In the genomic region with DNA sequence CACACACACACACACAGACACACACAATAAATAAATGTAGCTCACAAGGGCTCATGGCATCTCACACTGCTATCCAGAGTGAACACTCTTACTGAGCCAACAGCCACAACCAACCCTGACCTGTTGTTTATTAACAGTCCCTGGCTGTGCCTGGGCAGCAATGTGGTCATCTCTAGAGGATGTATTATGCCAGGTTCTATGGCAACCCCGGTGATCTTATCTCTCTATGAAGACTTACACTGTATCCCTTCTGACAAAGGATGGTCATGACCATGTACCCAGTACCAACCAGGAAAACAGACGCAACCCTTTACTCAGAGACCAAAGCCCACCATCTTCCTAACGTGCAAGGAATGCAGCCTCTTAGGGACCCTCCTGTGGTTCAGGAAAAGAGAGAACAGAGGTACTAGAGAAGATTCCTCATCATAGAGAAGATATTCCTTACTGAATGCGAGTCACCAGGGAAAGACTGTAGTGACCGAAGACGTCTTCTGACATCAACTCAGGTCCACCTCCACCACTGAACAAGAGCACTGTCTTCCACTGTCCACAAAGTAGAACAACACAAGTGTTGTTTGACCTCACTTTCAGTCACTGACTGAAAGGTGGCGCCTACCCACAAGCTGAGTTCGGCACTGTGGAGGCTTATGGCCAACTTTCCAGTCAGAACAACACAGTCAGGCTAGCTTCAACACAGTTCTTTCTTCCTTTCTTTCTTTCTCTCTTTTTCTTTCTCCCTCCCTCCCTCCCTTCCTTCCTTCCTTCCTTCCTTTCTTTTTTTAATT, we compare ENCODE assay signal across 20 mouse cellular contexts. TPM values are rescaled to one million over a fixed set of nuclear protein-coding genes. Genes with fewer than 3 reads are reported as not detected.
A peak's percentile ranks its signal among the peaks of the same experiment; 100 is the strongest.
DNase-seq lines count a peak whose midpoint lies in the region; ATAC-seq and TF ChIP-seq lines count a peak whose summit lies in the region.
"Had no signal": no experiment of that assay in that cellular context is flagged by ENCODE, and none has a peak within 500 bp of the region (broad histone marks: within the 10 kb centered on the region; RNA-seq: fewer than 3 reads in every experiment).

No protein-coding gene starts in this region.

- no peaks in the 10 kb centered on the region for H3K79me2 ChIP-seq in heart, adult 2 months (replicated peaks; ENCODE audit: control insufficient read depth, insufficient read depth, low read length)

- H3K4me3 ChIP-seq in heart, adult 2 months = no peak overlapping the region
- H3K4me3 ChIP-seq in liver, postnatal 0 days (ENCODE audit: low read depth, low read length) = no peak overlapping the region
- no peak overlapping the region for H3K4me3 ChIP-seq in liver, embryonic 11.5 days (ENCODE audit: low read depth, low read length)
- no peak overlapping the region for H3K4me3 ChIP-seq in forebrain, embryonic 10.5 days
- H3K4me3 ChIP-seq: embryonic facial prominence, embryonic 13.5 days; megakaryocyte, embryonic 14.5 days had no signal

- H3K9ac ChIP-seq in heart, adult 2 months (ENCODE audit: low read depth, low read length) = no peak overlapping the region
- no peak overlapping the region for H3K9ac ChIP-seq in liver, postnatal 0 days (replicated peaks)
- no peak overlapping the region for H3K9ac ChIP-seq in liver, embryonic 11.5 days (ENCODE audit: low read depth, low read length)
- H3K9ac ChIP-seq: embryonic facial prominence, embryonic 13.5 days had no signal

- intact Hi-C loops in heart, adult 2 months (cut with DNase I) = no loop called here
- intact Hi-C loops in heart, postnatal 10 days (cut with DNase I) = no loop called here

- no peak for TF ChIP-seq EP300 in heart, adult 2 months (IDR thresholded peaks at IDR 0.05; ENCODE audit: insufficient read depth, low read depth, low read length)
- TF ChIP-seq EP300 in liver, postnatal 0 days (IDR thresholded peaks at IDR 0.05; ENCODE audit: low read depth) = no peak

- TF ChIP-seq CTCF in heart, adult 2 months (IDR thresholded peaks at IDR 0.05) = peak; percentile 42
- TF ChIP-seq CTCF in liver, postnatal 0 days (IDR thresholded peaks at IDR 0.05; ENCODE audit: low read depth) = peak; percentile 26; the same call in 1 of the 2 replicates

- no peak for TF ChIP-seq POLR2A in heart, adult 2 months (IDR thresholded peaks at IDR 0.05; ENCODE audit: insufficient read depth, low read depth, low read length)

- H3K4me1 ChIP-seq in heart, adult 2 months (ENCODE audit: control insufficient read depth, insufficient read depth, low read length) = peaks cover 7% of the 10 kb centered on the region
- no peaks in the 10 kb centered on the region for H3K4me1 ChIP-seq in liver, postnatal 0 days (ENCODE audit: insufficient read depth)
- no peaks in the 10 kb centered on the region for H3K4me1 ChIP-seq in liver, embryonic 11.5 days (replicated peaks; ENCODE audit: control insufficient read depth, insufficient read depth, low read length)
- H3K4me1 ChIP-seq in forebrain, embryonic 10.5 days = no peaks in the 10 kb centered on the region
- H3K4me1 ChIP-seq: embryonic facial prominence, embryonic 13.5 days; megakaryocyte, embryonic 14.5 days had no signal

- ATAC-seq in liver, postnatal 0 days = peak; percentile 68
- no peak for ATAC-seq in liver, embryonic 11.5 days (replicated peaks; ENCODE audit: low FRiP score)
- peak; percentile 78 for ATAC-seq in megakaryocyte, adult 5-6 weeks (ENCODE audit: poor library complexity, severe bottlenecking)
- ATAC-seq: forebrain, embryonic 14.5 days had no signal

- peaks cover 12% of the 10 kb centered on the region for H3K36me3 ChIP-seq in heart, adult 2 months (ENCODE audit: control insufficient read depth, insufficient read depth, low read length)
- no peaks in the 10 kb centered on the region for H3K36me3 ChIP-seq in liver, postnatal 0 days (replicated peaks; ENCODE audit: insufficient read depth, low read length)
- H3K36me3 ChIP-seq in liver, embryonic 11.5 days (ENCODE audit: control insufficient read depth, insufficient read depth, low read length) = no peaks in the 10 kb centered on the region
- H3K36me3 ChIP-seq in forebrain, embryonic 10.5 days (replicated peaks) = no peaks in the 10 kb centered on the region
- H3K36me3 ChIP-seq: embryonic facial prominence, embryonic 13.5 days had no signal

- no peaks in the 10 kb centered on the region for H3K27me3 ChIP-seq in heart, adult 2 months (ENCODE audit: control insufficient read depth, insufficient read depth, low read length)
- no peaks in the 10 kb centered on the region for H3K27me3 ChIP-seq in liver, postnatal 0 days (ENCODE audit: insufficient read depth, low read length)
- no peaks in the 10 kb centered on the region for H3K27me3 ChIP-seq in liver, embryonic 11.5 days (replicated peaks; ENCODE audit: control insufficient read depth, insufficient read depth, low read length)
- H3K27me3 ChIP-seq in forebrain, embryonic 10.5 days (ENCODE audit: poor library complexity, severe bottlenecking) = no peaks in the 10 kb centered on the region
- H3K27me3 ChIP-seq: embryonic facial prominence, embryonic 13.5 days had no signal

- no peak overlapping the region for H3K27ac ChIP-seq in heart, adult 2 months
- H3K27ac ChIP-seq in liver, postnatal 0 days (ENCODE audit: low read depth) = no peak overlapping the region
- H3K27ac ChIP-seq in liver, embryonic 11.5 days (ENCODE audit: low read depth, low read length) = no peak overlapping the region
- H3K27ac ChIP-seq in forebrain, embryonic 10.5 days = no peak overlapping the region
- H3K27ac ChIP-seq: embryonic facial prominence, embryonic 13.5 days had no signal

- no peaks in the 10 kb centered on the region for H3K9me3 ChIP-seq in liver, postnatal 0 days (ENCODE audit: low read length)
- H3K9me3 ChIP-seq in liver, embryonic 11.5 days (ENCODE audit: control insufficient read depth, low read length) = no peaks in the 10 kb centered on the region
- H3K9me3 ChIP-seq in forebrain, embryonic 10.5 days = no peaks in the 10 kb centered on the region
- H3K9me3 ChIP-seq: embryonic facial prominence, embryonic 13.5 days; megakaryocyte, embryonic 14.5 days had no signal

- no peak for DNase-seq in heart, adult 2 months
- no peak for DNase-seq in heart, postnatal 10 days
- no peak for DNase-seq in liver, postnatal 0 days
- DNase-seq in liver, embryonic 11.5 days (ENCODE audit: low spot score) = no peak
- peak; percentile 7 for DNase-seq in MN1 (ENCODE audit: low spot score)
- no peak for DNase-seq in forebrain, embryonic 10.5 days (ENCODE audit: extremely low spot score, low spot score)
- no peak for DNase-seq in spleen, postnatal 14 days (ENCODE audit: low spot score in 2 of 2)
- DNase-seq: cerebellum, adult 8-10 months; gastrocnemius, postnatal 14 days; heart, postnatal 36 days; kidney, postnatal 10 days had no signal

- H3K4me2 ChIP-seq in liver, postnatal 0 days (ENCODE audit: low read depth, low read length) = no peak overlapping the region
- no peak overlapping the region for H3K4me2 ChIP-seq in liver, embryonic 11.5 days
- H3K4me2 ChIP-seq: embryonic facial prominence, embryonic 13.5 days had no signal

- WGBS in heart, adult 2 months = 61% methylated on average over 8 of the region's 8 CpGs
- WGBS in liver, postnatal 0 days (ENCODE audit: insufficient replicate concordance) = 61% methylated on average over 8 of the region's 8 CpGs
- 80% methylated on average over 8 of the region's 8 CpGs for WGBS in liver, embryonic 11.5 days
- 83% methylated on average over 8 of the region's 8 CpGs for WGBS in forebrain, embryonic 10.5 days

RNA-seq across cellular contexts. Expression of a gene that starts 18.5 kb away (rescaled TPM):
- 1 to 10 TPM; 3.6 to 3.9 TPM for total RNA-seq in heart, adult 2 months (2021)
- polyA plus RNA-seq in heart, adult 2 months (2012; rRNA removed) = 3.9 and 6.1 TPM in 2 replicates
- total RNA-seq in heart, postnatal 10 days (2021) = 1 to 10 TPM; 5.9 to 8.4 TPM
- 3.2 and 3.7 TPM in 2 replicates for polyA plus RNA-seq in liver, postnatal 0 days (2015; fragmentation: Nextera tagmentation; extraction: Ambion mirVana)
- polyA plus RNA-seq in liver, embryonic 11.5 days (2014; fragmentation: Nextera tagmentation; extraction: Ambion mirVana) = 5.0 and 7.0 TPM in 2 replicates
- 27.6 and 28.5 TPM in 2 replicates for total RNA-seq in megakaryocyte, adult 5-6 weeks (2015)
- total RNA-seq in megakaryocyte, adult 5-6 weeks (2017) = 30.4 and 31.5 TPM in 2 replicates
- polyA plus RNA-seq in forebrain, embryonic 10.5 days (2016; fragmentation: Nextera tagmentation; extraction: Ambion mirVana) = 10.7 and 12.4 TPM in 2 replicates

RNA-seq across cellular contexts. Expression of a gene that starts 30.5 kb away (rescaled TPM):
- total RNA-seq in heart, adult 2 months (2021) = 100 to 1,000 TPM in 1 of 2 experiments, 10 to 100 TPM in 1; 99.5 to 109 TPM
- 41.8 and 58.7 TPM in 2 replicates for polyA plus RNA-seq in heart, adult 2 months (2012; rRNA removed)
- total RNA-seq in heart, postnatal 10 days (2021) = 10 to 100 TPM; 90.2 to 93.8 TPM
- 35.7 and 38.2 TPM in 2 replicates for polyA plus RNA-seq in liver, postnatal 0 days (2015; fragmentation: Nextera tagmentation; extraction: Ambion mirVana)
- 72.8 and 76.5 TPM in 2 replicates for polyA plus RNA-seq in liver, embryonic 11.5 days (2014; fragmentation: Nextera tagmentation; extraction: Ambion mirVana)
- total RNA-seq in megakaryocyte, adult 5-6 weeks (2015) = 34.2 and 38.7 TPM in 2 replicates
- total RNA-seq in megakaryocyte, adult 5-6 weeks (2017) = 50.3 and 50.5 TPM in 2 replicates
- polyA plus RNA-seq in forebrain, embryonic 10.5 days (2016; fragmentation: Nextera tagmentation; extraction: Ambion mirVana) = 65.1 and 66.1 TPM in 2 replicates

RNA-seq across cellular contexts. Expression of a gene that starts 38.3 kb away (rescaled TPM):
- total RNA-seq in heart, adult 2 months (2021) = not detected
- polyA plus RNA-seq in heart, adult 2 months (2012; rRNA removed) = not detected in 2 replicates
- total RNA-seq in heart, postnatal 10 days (2021) = not detected
- not detected in 2 replicates for polyA plus RNA-seq in liver, postnatal 0 days (2015; fragmentation: Nextera tagmentation; extraction: Ambion mirVana)
- not detected in 2 replicates for polyA plus RNA-seq in liver, embryonic 11.5 days (2014; fragmentation: Nextera tagmentation; extraction: Ambion mirVana)
- total RNA-seq in megakaryocyte, adult 5-6 weeks (2015) = not detected in 2 replicates
- total RNA-seq in megakaryocyte, adult 5-6 weeks (2017) = not detected in 2 replicates
- polyA plus RNA-seq in forebrain, embryonic 10.5 days (2016; fragmentation: Nextera tagmentation; extraction: Ambion mirVana) = 0.06 TPM in 1 of 2 replicates, not detected in the other
- total RNA-seq: gastrocnemius, postnatal 14 days; heart, postnatal 36 days; left cerebral cortex, adult 8-10 months; liver, adult 2 months had no signal
- polyA plus RNA-seq: C2C12; embryonic facial prominence, embryonic 13.5 days; forebrain, embryonic 14.5 days; liver, adult 2 months; neural tube, embryonic 11.5 days; stomach, embryonic 14.5 days had no signal

RNA-seq across cellular contexts. Expression of a gene that starts 53.4 kb away (rescaled TPM):
- total RNA-seq in heart, adult 2 months (2021) = not detected
- not detected in 2 replicates for polyA plus RNA-seq in heart, adult 2 months (2012; rRNA removed)
- not detected for total RNA-seq in heart, postnatal 10 days (2021)
- not detected in 2 replicates for polyA plus RNA-seq in liver, postnatal 0 days (2015; fragmentation: Nextera tagmentation; extraction: Ambion mirVana)
- polyA plus RNA-seq in liver, embryonic 11.5 days (2014; fragmentation: Nextera tagmentation; extraction: Ambion mirVana) = not detected in 2 replicates
- total RNA-seq in megakaryocyte, adult 5-6 weeks (2015) = not detected in 2 replicates
- total RNA-seq in megakaryocyte, adult 5-6 weeks (2017) = not detected in 2 replicates
- not detected in 2 replicates for polyA plus RNA-seq in forebrain, embryonic 10.5 days (2016; fragmentation: Nextera tagmentation; extraction: Ambion mirVana)
- total RNA-seq: gastrocnemius, postnatal 14 days; heart, postnatal 36 days; left cerebral cortex, adult 8-10 months; liver, adult 2 months had no signal
- polyA plus RNA-seq: C2C12; embryonic facial prominence, embryonic 13.5 days; forebrain, embryonic 14.5 days; liver, adult 2 months; neural tube, embryonic 11.5 days had no signal
